Mouse (Mus musculus) cerebellum, adult 2 months (tissue): ENCODE measurements around the gene Asic3.

Source experiments
- CTCF ChIP-seq: fragments of 200-500 bp; IDR thresholded peaks from 2 replicates; pipeline ENCODE4 v1.5.1; 2011; ENCODE audit warnings: low read depth, mild to moderate bottlenecking, control low read depth, low read length, moderate library complexity, borderline replicate concordance; ENCODE audit not compliant: insufficient read depth
- POLR2A ChIP-seq: fragments of 200-500 bp; IDR thresholded peaks from 2 replicates; pipeline ENCODE4 v1.6.1; 2011; ENCODE audit warnings: low read length, control low read depth, borderline replicate concordance; ENCODE audit not compliant: insufficient read depth

GRCm38 (mm10) chr5:24447624-24448298 is 34.6 kb downstream of the Asic3 start, which contains the start of gene Tmub1:
- TF ChIP-seq CTCF (no peak), POLR2A (peak; percentile 40; the same call in 1 of the 2 replicates)
